Mouse (Mus musculus) kidney, adult 2 months (tissue): ENCODE measurements around the gene Adat1.

Experiments
- CTCF ChIP-seq: fragments of 200-500 bp; conservative IDR thresholded peaks from 2 replicates; pipeline ENCODE4 v1.5.1; 2011; ENCODE audit warnings: low read depth, mild to moderate bottlenecking, control low read depth, low read length, moderate library complexity, mixed read lengths; ENCODE audit not compliant: insufficient read depth, insufficient read length
- POLR2A ChIP-seq: fragments of 200-500 bp; IDR thresholded peaks from one replicate; pipeline ENCODE4 v1.6.1; 2011; ENCODE audit warnings: low read depth, low read length, control low read depth

GRCm38 (mm10) chr8:111992703-111993039, 569 bp upstream of the Adat1 start:
- no peak for TF ChIP-seq CTCF
- no peak for TF ChIP-seq POLR2A
